Mouse (Mus musculus) spleen, adult 2 months (tissue): ENCODE data around the gene Slc25a11. TPM values are rescaled to one million over a fixed set of nuclear protein-coding genes. Genes with fewer than 3 reads are reported as not detected.

Experiments
- DNase-seq, 2 experiments: peaks; one replicate each; pipeline versions ENCODE4 v3.0.0 to v3.0.0-alpha.2; 2012 to 2021; ENCODE audit warnings: low spot score in 2 of 2, low read depth in 1 of 2
- H3K27ac ChIP-seq: fragments of 200-500 bp; 2 replicates; pipeline ENCODE4 v1.5.1; 2012; ENCODE audit warnings: low read length, inconsistent platforms; ENCODE audit not compliant: insufficient read depth
- H3K27me3 ChIP-seq: fragments of 200-500 bp; 2 replicates; pipeline ENCODE4 v1.6.1; 2012; ENCODE audit warnings: mild to moderate bottlenecking, moderate library complexity, low read length, inconsistent platforms; ENCODE audit not compliant: control insufficient read depth, insufficient read depth
- H3K36me3 ChIP-seq: fragments of 200-500 bp; 2 replicates; pipeline ENCODE4 v1.6.1; 2012; ENCODE audit warnings: mild to moderate bottlenecking, low read length, inconsistent platforms; ENCODE audit not compliant: control insufficient read depth, insufficient read depth
- H3K4me1 ChIP-seq: fragments of 200-500 bp; 2 replicates; pipeline ENCODE4 v1.6.1; 2011; ENCODE audit warnings: inconsistent platforms; ENCODE audit not compliant: control insufficient read depth, insufficient read depth, insufficient read length
- H3K4me3 ChIP-seq: fragments of 200-500 bp; 2 replicates; pipeline ENCODE4 v1.5.1; 2011; ENCODE audit warnings: mild to moderate bottlenecking, inconsistent platforms; ENCODE audit not compliant: insufficient read depth, insufficient read length; ENCODE audit errors: extremely low read depth
- CTCF ChIP-seq: fragments of 200-500 bp; IDR thresholded peaks from 2 replicates; pipeline ENCODE4 v1.5.1; 2011; ENCODE audit warnings: mild to moderate bottlenecking, inconsistent platforms; ENCODE audit not compliant: insufficient read depth, insufficient read length, insufficient replicate concordance; ENCODE audit errors: extremely low read depth
- POLR2A ChIP-seq: fragments of 200-500 bp; IDR thresholded peaks from 2 replicates; pipeline ENCODE4 v1.6.1; 2011; ENCODE audit warnings: low read depth, low read length, inconsistent platforms
- WGBS: fragments of 180-500 bp; shearing (Covaris S2); methylation state at CpG from one replicate; pipeline ENCODE4 v1.1.7; 2018; 5-methylcytosine and 5-hydroxymethylcytosine counted together
- polyA plus RNA-seq: library from polyadenylated mRNA; depleted of rRNA; stranded (reverse); fragments of >200 nt; gene quantifications from 2 replicates; pipeline ENCODE4 v1.2.3, GENCODE M21; 2012

The Slc25a11 gene
- polyA plus RNA-seq, 1 experiment = 73.0 TPM

GRCm38 (mm10) chr11:70625473-70625872, 21.8 kb downstream of the Slc25a11 start:
- Histone ChIP-seq H3K27ac (no peak overlapping the region), H3K4me3 (no peak overlapping the region), H3K4me1 (no peaks in the 10 kb centered on the region), H3K27me3 (no peaks in the 10 kb centered on the region), H3K36me3 (no peaks in the 10 kb centered on the region)
- 42% methylated on average over 4 of the region's 4 CpGs for WGBS
- DNase-seq = peak in 1 of 2 experiments; percentile 36
- TF ChIP-seq CTCF (peak; percentile 56; the same call in 1 of the 2 replicates), POLR2A (no peak)

- no peak for DNase-seq
- Histone ChIP-seq H3K4me3 (no peak overlapping the region), H3K36me3 (no peaks in the 10 kb centered on the region), H3K4me1 (no peaks in the 10 kb centered on the region), H3K27ac (no peak overlapping the region), H3K27me3 (no peaks in the 10 kb centered on the region)
- TF ChIP-seq CTCF = no peak
- TF ChIP-seq POLR2A = no peak
- WGBS = 93% methylated on average over 10 of the region's 10 CpGs
Measured at GRCm38 (mm10) chr11:70623053-70623742, 24.1 kb downstream of the Slc25a11 start.

- Histone ChIP-seq H3K27ac (no peak overlapping the region), H3K36me3 (no peaks in the 10 kb centered on the region), H3K4me3 (no peak overlapping the region), H3K4me1 (no peaks in the 10 kb centered on the region), H3K27me3 (no peaks in the 10 kb centered on the region)
- WGBS = 86% methylated on average over 7 of the region's 7 CpGs
- no peak for DNase-seq
- no peak for TF ChIP-seq POLR2A
Measured at GRCm38 (mm10) chr11:70621972-70622814, 25.1 kb downstream of the Slc25a11 start.

GRCm38 (mm10) chr11:70619101-70619500, 28.2 kb downstream of the Slc25a11 start, which contains the start of gene Chrne:
Gene Chrne, minus strand, starts transcription at chr11:70619216.
- Histone ChIP-seq H3K27ac (no peak within 1 kb of the TSS), H3K27me3 (no peaks in the 10 kb centered on the region), H3K36me3 (no peaks in the 10 kb centered on the region), H3K4me3 (no peak within 1 kb of the TSS), H3K4me1 (peaks cover 8% of the 10 kb centered on the region; the same call in 1 of the 2 replicates)
- DNase-seq = no peak
- TF ChIP-seq POLR2A (no peak), CTCF (no peak)
- 93% methylated on average over 1 of the region's 1 CpGs for WGBS

GRCm38 (mm10) chr11:70615516-70616093, 31.7 kb downstream of the Slc25a11 start, which contains the start of gene 4930544D05Rik:
Gene 4930544D05Rik, plus strand, starts transcription at chr11:70615848.
- no peaks in the 10 kb centered on the region for H3K27me3 ChIP-seq
- H3K27ac ChIP-seq = peak within 1 kb of the TSS; percentile 41
- H3K4me1 ChIP-seq = peaks cover 8% of the 10 kb centered on the region; the same call in 1 of the 2 replicates
- peak within 1 kb of the TSS; percentile 53 for H3K4me3 ChIP-seq
- WGBS = 16% methylated on average over 21 of the region's 21 CpGs
- H3K36me3 ChIP-seq = peaks cover 8% of the 10 kb centered on the region
- DNase-seq = no peak
- TF ChIP-seq POLR2A (no peak), CTCF (no peak)

GRCm38 (mm10) chr11:70615074-70615473, 32.2 kb downstream of the Slc25a11 start:
- H3K36me3 ChIP-seq = peaks cover 10% of the 10 kb centered on the region
- peak; percentile 56 to 74 for DNase-seq
- peaks cover 8% of the 10 kb centered on the region; the same call in 1 of the 2 replicates for H3K4me1 ChIP-seq
- under 1% methylated on average over 17 of the region's 17 CpGs for WGBS
- TF ChIP-seq CTCF (no peak), POLR2A (peak; percentile 33)
- peak overlapping the region; percentile 53 for H3K4me3 ChIP-seq
- no peaks in the 10 kb centered on the region for H3K27me3 ChIP-seq
- H3K27ac ChIP-seq = peak overlapping the region; percentile 41
